ENCODE assay signal across 14 mouse cellular contexts in genomic region chr17:28781290-28782045, GRCm38 (mm10). TPM values are rescaled to one million over a fixed set of nuclear protein-coding genes. Genes with fewer than 3 reads are reported as not detected.
DNase-seq lines count a peak whose midpoint lies in the region; ATAC-seq and TF ChIP-seq lines count a peak whose summit lies in the region.
"Had no signal": no experiment of that assay in that cellular context is flagged by ENCODE, and none has a peak within 500 bp of the region (broad histone marks: within the 10 kb centered on the region; RNA-seq: fewer than 3 reads in every experiment).

No protein-coding gene starts in this region.

- H3K36me3 ChIP-seq in lung, embryonic 16.5 days (ENCODE audit: control insufficient read depth, insufficient read depth, low read length): no peaks in the 10 kb centered on the region; the same call in 1 of the 2 replicates
- H3K36me3 ChIP-seq in heart, embryonic 13.5 days: no peaks in the 10 kb centered on the region
- no peaks in the 10 kb centered on the region for H3K36me3 ChIP-seq in testis, adult 2 months (ENCODE audit: control insufficient read depth, insufficient read depth, low read length)
- H3K36me3 ChIP-seq in forebrain, embryonic 16.5 days (ENCODE audit: control insufficient read depth, insufficient read depth): no peaks in the 10 kb centered on the region
- H3K36me3 ChIP-seq in liver, embryonic 12.5 days: no peaks in the 10 kb centered on the region
- H3K36me3 ChIP-seq: embryonic facial prominence, embryonic 12.5 days; midbrain, embryonic 15.5 days had no signal

- no peaks in the 10 kb centered on the region for H3K4me1 ChIP-seq in lung, embryonic 16.5 days (replicated peaks; ENCODE audit: control insufficient read depth, insufficient read depth, low read length)
- peaks cover 11% of the 10 kb centered on the region for H3K4me1 ChIP-seq in heart, embryonic 13.5 days
- peaks cover 6% of the 10 kb centered on the region; the same call in 1 of the 2 replicates for H3K4me1 ChIP-seq in testis, adult 2 months (ENCODE audit: control insufficient read depth, insufficient read depth, low read length)
- no peaks in the 10 kb centered on the region for H3K4me1 ChIP-seq in forebrain, embryonic 16.5 days (replicated peaks; ENCODE audit: control insufficient read depth, insufficient read depth, low read length)
- H3K4me1 ChIP-seq in liver, embryonic 12.5 days: peaks cover 12% of the 10 kb centered on the region
- H3K4me1 ChIP-seq: embryonic facial prominence, embryonic 12.5 days; midbrain, embryonic 15.5 days had no signal

- H3K27ac ChIP-seq in lung, embryonic 16.5 days (ENCODE audit: low read length): no peak overlapping the region
- H3K27ac ChIP-seq in heart, embryonic 13.5 days (replicated peaks): peak overlapping the region; percentile 45; the same call in 1 of the 2 replicates
- peak overlapping the region; percentile 60 for H3K27ac ChIP-seq in testis, adult 2 months (ENCODE audit: control insufficient read depth, insufficient read depth, low read depth, low read length)
- H3K27ac ChIP-seq in forebrain, embryonic 16.5 days (ENCODE audit: low read length): no peak overlapping the region
- H3K27ac ChIP-seq in liver, embryonic 12.5 days: no peak overlapping the region
- H3K27ac ChIP-seq: embryonic facial prominence, embryonic 12.5 days; midbrain, embryonic 15.5 days had no signal

- H3K4me2 ChIP-seq in lung, embryonic 16.5 days (ENCODE audit: low read depth, low read length): no peak overlapping the region
- no peak overlapping the region for H3K4me2 ChIP-seq in heart, embryonic 13.5 days
- H3K4me2 ChIP-seq in forebrain, embryonic 16.5 days (ENCODE audit: low read length): no peak overlapping the region
- no peak overlapping the region for H3K4me2 ChIP-seq in liver, embryonic 12.5 days
- H3K4me2 ChIP-seq: embryonic facial prominence, embryonic 12.5 days; midbrain, embryonic 15.5 days had no signal

- TF ChIP-seq POLR2A in testis, adult 2 months (IDR thresholded peaks at IDR 0.05; ENCODE audit: control insufficient read depth, low read depth, low read length): no peak

- no peak overlapping the region for H3K9ac ChIP-seq in lung, embryonic 16.5 days (ENCODE audit: low read length)
- H3K9ac ChIP-seq in heart, embryonic 13.5 days: no peak overlapping the region
- H3K9ac ChIP-seq in forebrain, embryonic 16.5 days (replicated peaks; ENCODE audit: low read depth, low read length): no peak overlapping the region
- no peak overlapping the region for H3K9ac ChIP-seq in liver, embryonic 12.5 days
- H3K9ac ChIP-seq: embryonic facial prominence, embryonic 12.5 days; midbrain, embryonic 15.5 days had no signal

- 53% methylated on average over 9 of the region's 9 CpGs for WGBS in lung, embryonic 16.5 days
- 47% methylated on average over 9 of the region's 9 CpGs for WGBS in heart, embryonic 13.5 days
- WGBS in forebrain, embryonic 16.5 days: 47% methylated on average over 9 of the region's 9 CpGs
- WGBS in liver, embryonic 12.5 days (ENCODE audit: insufficient replicate concordance): 59% methylated on average over 9 of the region's 9 CpGs

- H3K4me3 ChIP-seq in lung, embryonic 16.5 days (ENCODE audit: low read length): no peak overlapping the region
- H3K4me3 ChIP-seq in heart, embryonic 13.5 days: no peak overlapping the region
- H3K4me3 ChIP-seq in testis, adult 2 months (ENCODE audit: control insufficient read depth, low read depth, low read length): no peak overlapping the region
- H3K4me3 ChIP-seq in forebrain, embryonic 16.5 days (replicated peaks; ENCODE audit: low read length): no peak overlapping the region
- H3K4me3 ChIP-seq in liver, embryonic 12.5 days: no peak overlapping the region
- H3K4me3 ChIP-seq: embryonic facial prominence, embryonic 12.5 days; midbrain, embryonic 15.5 days had no signal

- no peak for TF ChIP-seq CTCF in testis, adult 2 months (IDR thresholded peaks at IDR 0.05; ENCODE audit: control insufficient read depth, insufficient read depth, insufficient replicate concordance, low read depth, low read length)

- DNase-seq in adrenal gland, adult 2 months: peak; percentile 67
- DNase-seq in adrenal gland, postnatal 4 days (ENCODE audit: low spot score in 2 of 2): no peak
- DNase-seq in lung, postnatal 4 days: no peak
- DNase-seq: spleen, adult 18-20 months; thymus, postnatal 4 days had no signal

- H3K27me3 ChIP-seq in lung, embryonic 16.5 days (ENCODE audit: control insufficient read depth, insufficient read depth, low read depth, low read length): no peaks in the 10 kb centered on the region
- H3K27me3 ChIP-seq in heart, embryonic 13.5 days (replicated peaks): no peaks in the 10 kb centered on the region
- no peaks in the 10 kb centered on the region for H3K27me3 ChIP-seq in testis, adult 2 months (ENCODE audit: control insufficient read depth, insufficient read depth, low read length)
- no peaks in the 10 kb centered on the region for H3K27me3 ChIP-seq in forebrain, embryonic 16.5 days (replicated peaks; ENCODE audit: control insufficient read depth, insufficient read depth, low read length)
- peaks cover 8% of the 10 kb centered on the region for H3K27me3 ChIP-seq in liver, embryonic 12.5 days (replicated peaks)
- H3K27me3 ChIP-seq: embryonic facial prominence, embryonic 12.5 days; midbrain, embryonic 15.5 days; Patski had no signal

- H3K9me3 ChIP-seq in lung, embryonic 16.5 days (ENCODE audit: control insufficient read depth, low read length): no peaks in the 10 kb centered on the region
- H3K9me3 ChIP-seq in heart, embryonic 13.5 days: no peaks in the 10 kb centered on the region
- H3K9me3 ChIP-seq in forebrain, embryonic 16.5 days (ENCODE audit: control insufficient read depth, low read length): no peaks in the 10 kb centered on the region
- H3K9me3 ChIP-seq in liver, embryonic 12.5 days (replicated peaks): no peaks in the 10 kb centered on the region
- H3K9me3 ChIP-seq: embryonic facial prominence, embryonic 12.5 days; midbrain, embryonic 15.5 days had no signal

- ATAC-seq in lung, embryonic 16.5 days (ENCODE audit: low read depth): peak; percentile 28; the same call in 1 of the 2 replicates
- no peak for ATAC-seq in heart, embryonic 13.5 days (ENCODE audit: extremely low read depth, insufficient number of reproducible peaks, low FRiP score, low TSS enrichment)
- ATAC-seq in forebrain, embryonic 16.5 days: no peak
- no peak for ATAC-seq in liver, embryonic 12.5 days
- ATAC-seq: lung, postnatal 0 days; midbrain, embryonic 15.5 days; Patski had no signal

RNA-seq across cellular contexts. Expression of gene Mapk13, which starts 12.4 kb away (rescaled TPM):
- total RNA-seq in adrenal gland, adult 2 months (2021): 100 to 1,000 TPM in 1 of 2 experiments, 10 to 100 TPM in 1; 97.4 to 350 TPM
- 193 and 279 TPM in 2 replicates for polyA plus RNA-seq in adrenal gland, adult 2 months (2012; rRNA removed)
- 10 to 100 TPM; 72.1 to 75.4 TPM for total RNA-seq in adrenal gland, postnatal 4 days (2021)
- 78.6 and 80.0 TPM in 2 replicates for polyA plus RNA-seq in lung, embryonic 16.5 days (2015; fragmentation: Nextera tagmentation; extraction: Ambion mirVana)
- 4.3 and 7.1 TPM in 2 replicates for polyA plus RNA-seq in heart, embryonic 13.5 days (2015; fragmentation: Nextera tagmentation; extraction: Ambion mirVana)
- 2.1 and 2.8 TPM in 2 replicates for polyA plus RNA-seq in testis, adult 2 months (2012; rRNA removed)
- polyA plus RNA-seq in forebrain, embryonic 16.5 days (2015; fragmentation: Nextera tagmentation; extraction: Ambion mirVana): 0.47 and 1.1 TPM in 2 replicates
- polyA plus RNA-seq in liver, embryonic 12.5 days (2016; fragmentation: Nextera tagmentation; extraction: Ambion mirVana): 2.3 and 2.5 TPM in 2 replicates

RNA-seq across cellular contexts. Expression of gene Brpf3, which starts 19.4 kb away (rescaled TPM):
- total RNA-seq in adrenal gland, adult 2 months (2021): 100 to 1,000 TPM in 1 of 2 experiments, 10 to 100 TPM in 1; 65.1 to 134 TPM
- polyA plus RNA-seq in adrenal gland, adult 2 months (2012; rRNA removed): 60.3 and 70.1 TPM in 2 replicates
- total RNA-seq in adrenal gland, postnatal 4 days (2021): 10 to 100 TPM; 81.7 to 89.0 TPM
- polyA plus RNA-seq in lung, embryonic 16.5 days (2015; fragmentation: Nextera tagmentation; extraction: Ambion mirVana): 9.5 and 10.6 TPM in 2 replicates
- polyA plus RNA-seq in heart, embryonic 13.5 days (2015; fragmentation: Nextera tagmentation; extraction: Ambion mirVana): 7.0 and 8.3 TPM in 2 replicates
- polyA plus RNA-seq in testis, adult 2 months (2012; rRNA removed): 134 and 137 TPM in 2 replicates
- polyA plus RNA-seq in forebrain, embryonic 16.5 days (2015; fragmentation: Nextera tagmentation; extraction: Ambion mirVana): 7.1 and 8.5 TPM in 2 replicates
- 67.4 and 68.8 TPM in 2 replicates for polyA plus RNA-seq in liver, embryonic 12.5 days (2016; fragmentation: Nextera tagmentation; extraction: Ambion mirVana)

RNA-seq across cellular contexts. Expression of gene AC170998.1, which starts 55.6 kb away (rescaled TPM):
- total RNA-seq in adrenal gland, adult 2 months (2021): 1 to 10 TPM in 1 of 2 experiments, not detected in 1; 1.7 TPM
- 0.31 and 0.40 TPM in 2 replicates for polyA plus RNA-seq in adrenal gland, adult 2 months (2012; rRNA removed)
- 1 to 10 TPM; 2.5 to 3.8 TPM for total RNA-seq in adrenal gland, postnatal 4 days (2021)
- polyA plus RNA-seq in lung, embryonic 16.5 days (2015; fragmentation: Nextera tagmentation; extraction: Ambion mirVana): 2.7 and 3.2 TPM in 2 replicates
- 1.6 and 2.0 TPM in 2 replicates for polyA plus RNA-seq in heart, embryonic 13.5 days (2015; fragmentation: Nextera tagmentation; extraction: Ambion mirVana)
- polyA plus RNA-seq in testis, adult 2 months (2012; rRNA removed): not detected in 2 replicates
- polyA plus RNA-seq in forebrain, embryonic 16.5 days (2015; fragmentation: Nextera tagmentation; extraction: Ambion mirVana): 0.43 and 3.5 TPM in 2 replicates
- 2.5 and 3.1 TPM in 2 replicates for polyA plus RNA-seq in liver, embryonic 12.5 days (2016; fragmentation: Nextera tagmentation; extraction: Ambion mirVana)

Comparison
In these comparisons a context has a peak if more than half of its experiments do, and no peak if none do; other contexts are left out.
1. H3K27ac ChIP-seq: peak in heart, embryonic 13.5 days (single experiment) and testis, adult 2 months (single experiment); none in lung, embryonic 16.5 days (single experiment), forebrain, embryonic 16.5 days (single experiment) and liver, embryonic 12.5 days (single experiment).